Mouse (Mus musculus) testis, adult 2 months (tissue): ENCODE data around the gene Ncapd3.

Experiments
- CTCF ChIP-seq: fragments of 200-500 bp; IDR thresholded peaks from 2 replicates; pipeline ENCODE4 v1.5.1; 2012; ENCODE audit warnings: low read depth, mild to moderate bottlenecking, inconsistent platforms, low read length, moderate library complexity; ENCODE audit not compliant: control insufficient read depth, insufficient read depth, insufficient replicate concordance
- POLR2A ChIP-seq: fragments of 200-500 bp; IDR thresholded peaks from 2 replicates; pipeline ENCODE4 v1.6.1; 2012; ENCODE audit warnings: low read depth, mild to moderate bottlenecking, inconsistent platforms, low read length, moderate library complexity; ENCODE audit not compliant: control insufficient read depth

DNA sequence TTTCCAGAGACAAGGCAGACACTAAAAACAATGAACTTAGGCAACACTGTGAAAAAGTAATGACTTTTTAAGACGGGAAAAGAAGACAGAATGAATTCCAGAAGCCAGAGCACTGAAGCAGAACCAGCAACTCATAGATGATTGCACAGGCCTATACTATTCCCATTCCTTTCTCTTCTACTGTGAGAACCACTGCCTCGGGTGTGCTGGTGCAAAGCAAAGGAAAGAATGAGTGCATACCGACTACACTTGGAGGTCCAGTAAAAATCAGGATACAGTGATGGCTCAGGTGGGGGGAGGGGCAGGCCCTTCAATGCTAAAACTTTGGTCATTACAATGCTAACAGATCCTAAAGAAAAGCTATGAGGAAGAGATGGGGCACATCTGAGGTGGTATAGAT lies 36.1 kb upstream of the Ncapd3 start:
- no peak for TF ChIP-seq CTCF
- TF ChIP-seq POLR2A, result no peak
